Mouse (Mus musculus): ENCODE measurements around the gene Man2a1. TPM values are rescaled to one million over a fixed set of nuclear protein-coding genes. Genes with fewer than 3 reads are reported as not detected.
A peak's percentile ranks its signal among the peaks of the same experiment; 100 is the strongest.

The Man2a1 gene
- total RNA-seq (2021) (10 to 100 TPM; 17.2 to 18.5 TPM), polyA plus RNA-seq (2012; rRNA removed) (4.7 and 13.7 TPM in 2 replicates)
- long read RNA-seq, partial matches to known transcripts, result 1 of 2 reads
- long read RNA-seq, other reads (novel, unspliced or antisense), result 1 of 2 reads

DNA sequence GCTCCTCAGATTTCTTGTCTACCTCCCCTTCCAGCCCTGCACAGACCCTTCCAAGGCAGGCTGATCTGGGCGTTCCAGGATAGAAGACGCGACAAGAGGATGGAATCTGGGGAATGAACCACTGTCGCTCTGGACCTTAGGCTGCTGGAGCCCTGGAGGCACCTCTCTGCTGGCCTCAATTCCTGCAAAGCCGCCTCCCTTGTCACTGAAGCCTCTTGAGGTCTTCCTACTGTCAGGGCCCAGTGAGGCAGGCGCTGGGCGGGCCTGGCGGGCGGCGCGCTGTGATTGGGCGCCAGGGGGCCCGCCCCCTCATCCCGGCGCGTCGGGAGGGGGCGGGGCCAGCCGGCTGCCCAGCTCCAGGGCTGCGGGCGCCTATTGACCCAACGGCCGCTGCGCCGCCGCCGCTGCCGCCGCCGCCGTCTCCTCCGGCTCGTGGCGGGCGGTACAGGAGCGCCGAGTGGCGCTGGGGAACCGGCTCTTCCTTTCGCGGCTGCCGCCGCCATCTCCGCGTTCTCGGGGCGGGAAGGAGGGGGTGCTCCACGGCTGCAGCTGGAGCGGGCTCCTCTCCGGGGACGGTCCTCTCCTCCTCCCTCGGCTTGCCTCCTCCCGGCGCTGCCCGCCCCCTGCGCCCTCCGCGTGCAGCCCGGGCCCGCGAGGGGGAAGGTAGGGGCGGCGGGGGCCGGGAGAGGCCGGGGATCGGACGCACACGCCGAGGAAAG, at the start of gene Man2a1:
TSS of gene Man2a1 (plus strand) at position 365 of the 719 bp plus-strand sequence.
- intact Hi-C loops (cut with DNase I), result loop anchor here (1.0 to 10.0 kb wide), 6 partner anchors 22 to 736 kb away; partner anchors contain the start of genes A930002H24Rik, Fer and Pja2
- DNase-seq, result peak; percentile 93 to 96

DNA sequence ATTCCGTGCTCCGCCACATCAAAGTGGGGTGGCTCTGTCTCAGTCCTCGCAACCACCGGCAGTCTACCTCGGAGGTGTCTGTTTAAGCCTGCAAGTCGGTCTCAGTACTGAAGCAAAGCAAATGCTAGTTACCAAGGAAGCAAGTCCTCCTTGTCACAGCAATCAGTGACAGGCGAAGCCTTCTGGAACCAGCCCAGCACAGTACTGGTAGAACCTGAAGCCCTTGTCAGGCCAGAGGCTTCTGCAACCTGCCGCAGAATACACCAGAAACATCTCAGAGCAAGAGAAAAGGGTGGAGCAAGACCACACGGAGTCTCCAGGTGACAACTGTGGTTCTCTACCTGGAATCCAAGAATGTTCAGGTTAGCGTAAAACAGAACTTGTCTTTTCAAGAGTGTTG, 47.2 kb upstream of the Man2a1 start:
- no peak for DNase-seq
- no peak for TF ChIP-seq EP300 (IDR thresholded peaks at IDR 0.05; ENCODE audit: insufficient read depth, low read depth, low read length)
- TF ChIP-seq POLR2A (IDR thresholded peaks at IDR 0.05; ENCODE audit: insufficient read depth, low read depth, low read length), result no peak
- TF ChIP-seq CTCF (IDR thresholded peaks at IDR 0.05), result no peak
- no peak overlapping the region for H3K27ac ChIP-seq
- 90% methylated on average over 10 of the region's 10 CpGs for WGBS
- intact Hi-C loops (cut with DNase I), result no loop called here
- no peaks in the 10 kb centered on the region for H3K4me1 ChIP-seq (ENCODE audit: control insufficient read depth, insufficient read depth, low read length)
- H3K4me3 ChIP-seq, result no peak overlapping the region
- H3K9ac ChIP-seq (ENCODE audit: low read depth, low read length), result no peak overlapping the region
- H3K27me3 ChIP-seq (ENCODE audit: control insufficient read depth, insufficient read depth, low read length), result no peaks in the 10 kb centered on the region
- H3K79me2 ChIP-seq (replicated peaks; ENCODE audit: control insufficient read depth, insufficient read depth, low read length), result no peaks in the 10 kb centered on the region
- no peaks in the 10 kb centered on the region for H3K36me3 ChIP-seq (ENCODE audit: control insufficient read depth, insufficient read depth, low read length)

More for the DNA sequence above, at the start of gene Man2a1:
- TF ChIP-seq POLR2A (IDR thresholded peaks at IDR 0.05; ENCODE audit: insufficient read depth, low read depth, low read length) (peak; percentile 91), EP300 (IDR thresholded peaks at IDR 0.05; ENCODE audit: insufficient read depth, low read depth, low read length) (0 out of 2 replicates have a peak, but pooled peaks have one; percentile 53), CTCF (IDR thresholded peaks at IDR 0.05) (no peak)
- WGBS, result under 1% methylated on average over 54 of the region's 69 CpGs
- H3K9ac ChIP-seq (ENCODE audit: low read depth, low read length), result peak within 1 kb of the TSS; percentile 70
- no peaks in the 10 kb centered on the region for H3K27me3 ChIP-seq (ENCODE audit: control insufficient read depth, insufficient read depth, low read length)
- H3K4me3 ChIP-seq, result peak within 1 kb of the TSS; percentile 96
- H3K36me3 ChIP-seq (ENCODE audit: control insufficient read depth, insufficient read depth, low read length), result peaks cover 19% of the 10 kb centered on the region
- peaks cover 4% of the 10 kb centered on the region for H3K79me2 ChIP-seq (replicated peaks; ENCODE audit: control insufficient read depth, insufficient read depth, low read length)
- peak within 1 kb of the TSS; percentile 91 for H3K27ac ChIP-seq
- peaks cover 5% of the 10 kb centered on the region for H3K4me1 ChIP-seq (ENCODE audit: control insufficient read depth, insufficient read depth, low read length)

DNA sequence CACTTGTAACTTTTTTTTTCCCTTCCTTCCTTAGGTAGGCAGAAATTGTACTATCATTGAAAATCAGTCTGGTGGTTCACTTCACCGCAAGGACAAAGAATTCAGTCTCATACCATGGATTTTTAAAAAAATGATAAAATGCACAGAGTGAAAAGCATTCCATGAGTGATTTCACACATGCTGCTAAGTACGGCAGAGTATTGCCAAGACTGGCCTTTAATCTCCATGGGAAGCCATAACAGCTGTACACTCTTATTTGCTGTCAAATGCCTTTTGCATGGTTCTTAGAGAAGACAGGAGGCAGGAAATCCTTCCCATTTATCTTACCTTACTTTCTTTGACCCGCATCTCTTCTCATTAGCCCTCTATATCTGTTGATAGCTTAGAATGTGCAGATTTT, 45.6 kb upstream of the Man2a1 start:
- no peaks in the 10 kb centered on the region for H3K79me2 ChIP-seq (replicated peaks; ENCODE audit: control insufficient read depth, insufficient read depth, low read length)
- H3K4me1 ChIP-seq (ENCODE audit: control insufficient read depth, insufficient read depth, low read length), result no peaks in the 10 kb centered on the region
- no peak overlapping the region for H3K27ac ChIP-seq
- H3K36me3 ChIP-seq (ENCODE audit: control insufficient read depth, insufficient read depth, low read length), result no peaks in the 10 kb centered on the region
- H3K4me3 ChIP-seq, result no peak overlapping the region
- no peak overlapping the region for H3K9ac ChIP-seq (ENCODE audit: low read depth, low read length)
- no peak for DNase-seq
- no peaks in the 10 kb centered on the region for H3K27me3 ChIP-seq (ENCODE audit: control insufficient read depth, insufficient read depth, low read length)
- no peak for TF ChIP-seq POLR2A (IDR thresholded peaks at IDR 0.05; ENCODE audit: insufficient read depth, low read depth, low read length)
- TF ChIP-seq CTCF (IDR thresholded peaks at IDR 0.05), result no peak
- TF ChIP-seq EP300 (IDR thresholded peaks at IDR 0.05; ENCODE audit: insufficient read depth, low read depth, low read length), result no peak
- intact Hi-C loops (cut with DNase I), result no loop called here
- 52% methylated on average over 3 of the region's 3 CpGs for WGBS

DNA sequence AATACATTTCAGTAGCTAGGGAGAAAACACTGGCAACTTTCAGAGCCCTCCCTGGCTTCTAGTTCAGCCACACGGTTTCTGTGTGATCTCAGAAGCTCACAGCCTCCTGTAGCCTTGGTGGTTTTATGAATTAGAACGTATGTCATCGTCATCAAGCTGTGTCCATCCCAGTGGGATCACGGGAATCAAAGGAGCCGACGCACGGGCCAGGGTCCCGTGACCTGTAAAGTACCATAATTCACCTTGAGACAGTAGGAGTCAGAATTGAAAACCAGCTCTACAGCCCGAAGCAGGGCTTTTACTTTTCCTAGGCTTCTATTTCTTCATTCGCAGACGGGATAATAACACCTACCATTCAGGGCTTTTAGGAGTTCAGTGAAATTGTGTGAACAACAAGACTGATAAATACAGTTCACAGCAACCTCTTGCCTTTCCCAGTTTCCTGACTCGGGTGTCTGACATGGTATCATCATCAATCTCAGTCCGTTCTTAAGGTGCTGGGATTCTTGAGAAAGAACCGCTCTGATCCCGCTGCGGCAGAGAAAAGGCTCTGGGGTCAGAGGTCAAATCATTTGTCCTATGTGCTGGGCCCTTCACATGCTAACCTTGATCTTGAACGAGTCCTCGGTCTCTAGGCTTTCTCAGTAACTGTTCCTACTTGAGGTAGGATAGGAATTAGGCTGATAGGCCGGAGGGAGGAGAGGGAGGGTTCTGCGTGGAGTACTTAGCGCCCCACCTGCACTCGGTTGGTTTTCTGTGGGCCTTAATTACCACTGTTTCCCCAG, 43.7 kb upstream of the Man2a1 start:
- H3K79me2 ChIP-seq (replicated peaks; ENCODE audit: control insufficient read depth, insufficient read depth, low read length), result no peaks in the 10 kb centered on the region
- no peaks in the 10 kb centered on the region for H3K36me3 ChIP-seq (ENCODE audit: control insufficient read depth, insufficient read depth, low read length)
- no peak overlapping the region for H3K27ac ChIP-seq
- H3K4me1 ChIP-seq (ENCODE audit: control insufficient read depth, insufficient read depth, low read length), result no peaks in the 10 kb centered on the region
- no peaks in the 10 kb centered on the region for H3K27me3 ChIP-seq (ENCODE audit: control insufficient read depth, insufficient read depth, low read length)
- 93% methylated on average over 22 of the region's 22 CpGs for WGBS
- intact Hi-C loops (cut with DNase I), result no loop called here
- TF ChIP-seq POLR2A (IDR thresholded peaks at IDR 0.05; ENCODE audit: insufficient read depth, low read depth, low read length) (no peak), EP300 (IDR thresholded peaks at IDR 0.05; ENCODE audit: insufficient read depth, low read depth, low read length) (no peak), CTCF (IDR thresholded peaks at IDR 0.05) (no peak)
- no peak for DNase-seq
- H3K9ac ChIP-seq (ENCODE audit: low read depth, low read length), result no peak overlapping the region
- no peak overlapping the region for H3K4me3 ChIP-seq

GRCm38 (mm10) chr17:64558994-64559540, 41.5 kb upstream of the Man2a1 start:
- WGBS, result 23% methylated on average over 4 of the region's 4 CpGs
- DNase-seq, result no peak
- Histone ChIP-seq H3K4me1 (ENCODE audit: control insufficient read depth, insufficient read depth, low read length) (no peaks in the 10 kb centered on the region), H3K27ac (no peak overlapping the region), H3K4me3 (no peak overlapping the region), H3K36me3 (ENCODE audit: control insufficient read depth, insufficient read depth, low read length) (no peaks in the 10 kb centered on the region), H3K27me3 (ENCODE audit: control insufficient read depth, insufficient read depth, low read length) (no peaks in the 10 kb centered on the region), H3K79me2 (replicated peaks; ENCODE audit: control insufficient read depth, insufficient read depth, low read length) (no peaks in the 10 kb centered on the region), H3K9ac (ENCODE audit: low read depth, low read length) (no peak overlapping the region)
- TF ChIP-seq POLR2A (IDR thresholded peaks at IDR 0.05; ENCODE audit: insufficient read depth, low read depth, low read length), result no peak
- no peak for TF ChIP-seq CTCF (IDR thresholded peaks at IDR 0.05)
- no peak for TF ChIP-seq EP300 (IDR thresholded peaks at IDR 0.05; ENCODE audit: insufficient read depth, low read depth, low read length)
- intact Hi-C loops (cut with DNase I), result no loop called here

Measured in heart, adult 2 months (tissue).